Mouse (Mus musculus): ENCODE data around the gene B3glct. TPM values are rescaled to one million over a fixed set of nuclear protein-coding genes. Genes with fewer than 3 reads are reported as not detected.

The B3glct gene
- polyA plus RNA-seq, 1 experiment = 6.0 TPM

- 90% methylated on average over 9 of the region's 9 CpGs for WGBS
- no peak overlapping the region for H3K27ac ChIP-seq (ENCODE audit: control insufficient read depth, insufficient read depth, low read depth, low read length, poor library complexity)
- no peaks in the 10 kb centered on the region; the same call in 1 of the 2 replicates for H3K4me1 ChIP-seq (ENCODE audit: control insufficient read depth, insufficient read depth, low read length)
- TF ChIP-seq POLR2A (IDR thresholded peaks at IDR 0.05; ENCODE audit: borderline replicate concordance, control insufficient read depth, low read depth, low read length) (no peak), CTCF (IDR thresholded peaks at IDR 0.05; ENCODE audit: control insufficient read depth, insufficient read depth, low read length) (no peak)
- H3K4me3 ChIP-seq (replicated peaks; ENCODE audit: control insufficient read depth, low read depth, low read length) = no peak overlapping the region
Measured at GRCm38 (mm10) chr5:149742286-149742685, 64.3 kb downstream of the B3glct start.

GRCm38 (mm10) chr5:149745079-149745478, 67.0 kb downstream of the B3glct start:
- Histone ChIP-seq H3K4me1 (ENCODE audit: control insufficient read depth, insufficient read depth, low read length) (no peaks in the 10 kb centered on the region), H3K4me3 (replicated peaks; ENCODE audit: control insufficient read depth, low read depth, low read length) (no peak overlapping the region), H3K27ac (ENCODE audit: control insufficient read depth, insufficient read depth, low read depth, low read length, poor library complexity) (no peak overlapping the region)
- TF ChIP-seq CTCF (IDR thresholded peaks at IDR 0.05; ENCODE audit: control insufficient read depth, insufficient read depth, low read length) (peak; percentile 43; the same call in 1 of the 2 replicates), POLR2A (IDR thresholded peaks at IDR 0.05; ENCODE audit: borderline replicate concordance, control insufficient read depth, low read depth, low read length) (no peak)
- 91% methylated on average over 9 of the region's 9 CpGs for WGBS

- TF ChIP-seq CTCF (IDR thresholded peaks at IDR 0.05; ENCODE audit: control insufficient read depth, insufficient read depth, low read length) (0 out of 2 replicates have a peak, but pooled peaks have one; percentile 10), POLR2A (IDR thresholded peaks at IDR 0.05; ENCODE audit: borderline replicate concordance, control insufficient read depth, low read depth, low read length) (no peak)
- H3K4me1 ChIP-seq (ENCODE audit: control insufficient read depth, insufficient read depth, low read length) = no peaks in the 10 kb centered on the region
- H3K4me3 ChIP-seq (replicated peaks; ENCODE audit: control insufficient read depth, low read depth, low read length) = no peak overlapping the region
- 90% methylated on average over 27 of the region's 27 CpGs for WGBS
- no peak overlapping the region for H3K27ac ChIP-seq (ENCODE audit: control insufficient read depth, insufficient read depth, low read depth, low read length, poor library complexity)
Measured at GRCm38 (mm10) chr5:149748640-149749580, 70.9 kb downstream of the B3glct start.

DNA sequence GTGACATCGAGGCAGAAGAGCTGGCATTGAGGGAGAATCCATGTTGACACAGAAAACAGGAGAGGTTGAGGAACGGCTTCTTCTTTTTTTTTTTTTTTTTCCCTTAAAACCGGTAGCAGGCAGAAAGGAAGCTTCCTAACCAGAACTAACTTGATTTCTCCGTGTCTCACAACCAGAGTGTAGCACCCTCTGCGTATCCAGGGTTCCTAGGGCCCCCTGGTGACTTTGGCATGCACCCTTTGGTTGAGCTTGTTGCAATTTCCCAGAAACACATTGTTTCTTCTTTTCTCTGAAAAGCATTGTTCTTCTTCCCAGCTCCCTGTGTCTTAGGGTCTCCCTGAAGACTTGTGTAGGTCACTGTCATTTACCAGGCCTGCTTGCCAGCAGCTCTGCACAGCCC, 73.8 kb downstream of the B3glct start:
- no peak for TF ChIP-seq POLR2A (IDR thresholded peaks at IDR 0.05; ENCODE audit: borderline replicate concordance, control insufficient read depth, low read depth, low read length)
- TF ChIP-seq CTCF (IDR thresholded peaks at IDR 0.05; ENCODE audit: control insufficient read depth, insufficient read depth, low read length) = no peak
- Histone ChIP-seq H3K27ac (ENCODE audit: control insufficient read depth, insufficient read depth, low read depth, low read length, poor library complexity) (no peak overlapping the region), H3K4me3 (replicated peaks; ENCODE audit: control insufficient read depth, low read depth, low read length) (no peak overlapping the region), H3K4me1 (ENCODE audit: control insufficient read depth, insufficient read depth, low read length) (no peaks in the 10 kb centered on the region)
- WGBS = 74% methylated on average over 5 of the region's 5 CpGs

GRCm38 (mm10) chr5:149753073-149753472, 75.0 kb downstream of the B3glct start:
- Histone ChIP-seq H3K27ac (ENCODE audit: control insufficient read depth, insufficient read depth, low read depth, low read length, poor library complexity) (no peak overlapping the region), H3K4me1 (ENCODE audit: control insufficient read depth, insufficient read depth, low read length) (no peaks in the 10 kb centered on the region), H3K4me3 (replicated peaks; ENCODE audit: control insufficient read depth, low read depth, low read length) (no peak overlapping the region)
- no peak for TF ChIP-seq POLR2A (IDR thresholded peaks at IDR 0.05; ENCODE audit: borderline replicate concordance, control insufficient read depth, low read depth, low read length)
- TF ChIP-seq CTCF (IDR thresholded peaks at IDR 0.05; ENCODE audit: control insufficient read depth, insufficient read depth, low read length) = no peak
- 80% methylated on average over 3 of the region's 3 CpGs for WGBS

DNA sequence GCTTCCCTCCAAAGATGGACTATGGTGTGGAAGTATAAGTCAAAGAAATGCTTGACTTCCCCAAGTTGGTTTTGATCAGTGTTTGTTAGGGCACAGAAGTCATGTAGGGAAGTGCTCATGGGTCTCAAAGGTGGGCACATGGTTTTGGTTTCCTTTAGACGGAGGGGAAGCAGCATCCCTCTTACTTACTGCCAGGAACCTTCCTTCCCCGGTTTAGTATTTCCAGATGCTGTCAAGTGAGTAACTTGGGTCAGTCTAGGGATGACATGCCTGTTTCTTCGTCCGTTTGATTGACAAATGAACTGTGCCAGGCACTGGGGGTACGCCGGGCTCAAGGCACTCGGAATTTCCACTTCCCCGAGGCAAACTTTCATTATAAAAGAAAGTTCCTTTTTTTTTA, 89.1 kb downstream of the B3glct start:
- no peak for TF ChIP-seq POLR2A (IDR thresholded peaks at IDR 0.05; ENCODE audit: borderline replicate concordance, control insufficient read depth, low read depth, low read length)
- TF ChIP-seq CTCF (IDR thresholded peaks at IDR 0.05; ENCODE audit: control insufficient read depth, insufficient read depth, low read length) = no peak
- Histone ChIP-seq H3K4me1 (ENCODE audit: control insufficient read depth, insufficient read depth, low read length) (no peaks in the 10 kb centered on the region), H3K27ac (ENCODE audit: control insufficient read depth, insufficient read depth, low read depth, low read length, poor library complexity) (no peak overlapping the region), H3K4me3 (replicated peaks; ENCODE audit: control insufficient read depth, low read depth, low read length) (no peak overlapping the region)
- 31% methylated on average over 8 of the region's 8 CpGs for WGBS

GRCm38 (mm10) chr5:149767651-149768301, 89.7 kb downstream of the B3glct start:
- Histone ChIP-seq H3K4me3 (replicated peaks; ENCODE audit: control insufficient read depth, low read depth, low read length) (no peak overlapping the region), H3K27ac (ENCODE audit: control insufficient read depth, insufficient read depth, low read depth, low read length, poor library complexity) (no peak overlapping the region), H3K4me1 (ENCODE audit: control insufficient read depth, insufficient read depth, low read length) (no peaks in the 10 kb centered on the region)
- TF ChIP-seq POLR2A (IDR thresholded peaks at IDR 0.05; ENCODE audit: borderline replicate concordance, control insufficient read depth, low read depth, low read length) (no peak), CTCF (IDR thresholded peaks at IDR 0.05; ENCODE audit: control insufficient read depth, insufficient read depth, low read length) (no peak)
- 82% methylated on average over 5 of the region's 5 CpGs for WGBS

DNA sequence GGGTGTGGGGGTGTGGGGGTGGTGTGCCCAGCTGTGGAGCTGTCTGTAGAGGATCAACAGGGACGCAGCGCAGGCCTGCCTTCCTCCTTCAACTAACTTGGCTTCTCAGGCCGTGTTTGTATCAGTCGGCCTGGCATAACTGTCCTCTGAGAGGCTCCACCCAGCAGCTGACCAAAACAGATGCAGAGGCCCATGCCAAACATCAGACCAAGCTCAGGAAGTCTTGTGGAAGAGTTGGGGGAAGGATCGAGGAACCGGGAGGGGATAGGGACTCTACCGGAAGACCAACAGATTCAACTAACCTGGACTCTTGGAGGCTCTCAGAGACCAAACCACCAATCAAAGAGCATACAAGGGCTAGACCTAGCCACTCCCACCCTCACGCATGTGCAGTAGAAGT, 91.6 kb downstream of the B3glct start:
- H3K4me1 ChIP-seq (ENCODE audit: control insufficient read depth, insufficient read depth, low read length) = no peaks in the 10 kb centered on the region
- H3K4me3 ChIP-seq (replicated peaks; ENCODE audit: control insufficient read depth, low read depth, low read length) = no peak overlapping the region
- H3K27ac ChIP-seq (ENCODE audit: control insufficient read depth, insufficient read depth, low read depth, low read length, poor library complexity) = no peak overlapping the region
- no peak for TF ChIP-seq CTCF (IDR thresholded peaks at IDR 0.05; ENCODE audit: control insufficient read depth, insufficient read depth, low read length)
- TF ChIP-seq POLR2A (IDR thresholded peaks at IDR 0.05; ENCODE audit: borderline replicate concordance, control insufficient read depth, low read depth, low read length) = no peak
- 88% methylated on average over 8 of the region's 8 CpGs for WGBS

Data from bone marrow, adult 2 months (tissue).